Mouse (Mus musculus) cerebellum, adult 2 months (tissue): ENCODE results near the gene Olfr315. TPM values are rescaled to one million over a fixed set of nuclear protein-coding genes. Genes with fewer than 3 reads are reported as not detected.

ENCODE experiments used
- DNase-seq, 2 experiments: peaks; one replicate each; pipeline ENCODE4 v3.0.0; 2021
- H3K27ac ChIP-seq: fragments of 200-500 bp; 2 replicates; pipeline ENCODE4 v1.5.1; 2012; ENCODE audit warnings: low read length, control low read depth, inconsistent platforms; ENCODE audit not compliant: insufficient read depth
- H3K27me3 ChIP-seq: fragments of 200-500 bp; 2 replicates; pipeline ENCODE4 v1.6.1; 2012; ENCODE audit warnings: inconsistent platforms, mild to moderate bottlenecking, low read length, moderate library complexity; ENCODE audit not compliant: control insufficient read depth, insufficient read depth
- H3K4me1 ChIP-seq: fragments of 200-500 bp; 2 replicates; pipeline ENCODE4 v1.6.1; 2011; ENCODE audit warnings: low read length; ENCODE audit not compliant: control insufficient read depth, insufficient read depth
- H3K4me3 ChIP-seq: fragments of 200-500 bp; replicated peaks from 2 replicates; pipeline ENCODE3; 2011; ENCODE audit warnings: mild to moderate bottlenecking, low read depth, low read length, control low read depth; ENCODE audit not compliant: insufficient read depth
- CTCF ChIP-seq: fragments of 200-500 bp; IDR thresholded peaks from 2 replicates; pipeline ENCODE4 v1.5.1; 2011; ENCODE audit warnings: low read depth, mild to moderate bottlenecking, control low read depth, low read length, moderate library complexity, borderline replicate concordance; ENCODE audit not compliant: insufficient read depth
- POLR2A ChIP-seq: fragments of 200-500 bp; IDR thresholded peaks from 2 replicates; pipeline ENCODE4 v1.6.1; 2011; ENCODE audit warnings: low read length, control low read depth, borderline replicate concordance; ENCODE audit not compliant: insufficient read depth
- WGBS: fragments of 180-500 bp; shearing (Covaris S2); methylation state at CpG from one replicate; pipeline ENCODE4 v1.1.7; 2018; 5-methylcytosine and 5-hydroxymethylcytosine counted together
- polyA plus RNA-seq: library from polyadenylated mRNA; depleted of rRNA; stranded (reverse); fragments of >200 nt; gene quantifications from 2 replicates; pipeline ENCODE4 v1.2.3, GENCODE M21; 2012

The Olfr315 gene
- polyA plus RNA-seq, 1 experiment, result not detected

DNA sequence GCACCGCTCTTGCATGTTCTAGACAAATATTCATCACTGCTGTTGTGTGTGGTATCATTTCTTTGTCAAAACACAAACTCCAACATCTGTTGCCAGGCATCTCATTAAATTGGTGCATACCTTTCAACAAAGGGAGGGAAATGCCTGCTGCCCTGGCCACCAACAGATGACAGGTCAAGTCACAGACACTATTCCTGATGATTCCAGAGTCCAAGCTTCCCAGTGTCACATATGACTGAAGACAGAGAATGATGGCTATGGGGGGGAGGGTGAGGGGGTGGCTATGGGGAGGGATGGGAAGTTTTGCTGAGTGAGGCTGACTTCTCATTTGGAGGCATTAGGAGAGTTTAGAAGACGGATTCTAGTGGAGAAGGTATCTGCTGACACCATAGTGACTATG lies 11.2 kb downstream of the Olfr315 start:
- no peak overlapping the region for H3K4me3 ChIP-seq
- no peak for DNase-seq
- 79% methylated on average over 2 of the region's 2 CpGs for WGBS
- TF ChIP-seq POLR2A, result no peak
- TF ChIP-seq CTCF, result no peak
- no peak overlapping the region for H3K27ac ChIP-seq
- no peaks in the 10 kb centered on the region for H3K27me3 ChIP-seq
- H3K4me1 ChIP-seq, result no peaks in the 10 kb centered on the region

DNA sequence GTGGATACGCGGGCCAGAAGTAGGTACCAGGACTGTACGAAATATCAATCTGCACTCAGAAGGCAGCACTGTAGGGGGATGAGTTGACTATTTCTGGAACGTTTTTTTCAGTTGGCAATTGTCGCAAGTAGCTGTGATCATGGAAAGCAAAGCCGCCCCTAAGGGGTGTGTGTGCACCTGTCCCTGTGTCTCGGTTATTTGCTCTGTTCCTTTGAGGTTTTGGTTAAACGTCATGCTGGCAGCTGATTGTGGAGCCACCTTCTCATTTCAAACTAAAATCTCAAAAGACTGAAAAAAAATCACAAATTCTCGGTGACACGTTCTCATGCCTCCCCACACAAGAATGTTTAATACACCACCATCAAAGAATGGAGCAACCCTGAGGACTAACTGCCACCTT lies 14.7 kb downstream of the Olfr315 start:
- no peaks in the 10 kb centered on the region for H3K27me3 ChIP-seq
- TF ChIP-seq POLR2A (no peak), CTCF (no peak)
- 77% methylated on average over 10 of the region's 10 CpGs for WGBS
- DNase-seq, result no peak
- H3K4me1 ChIP-seq, result no peaks in the 10 kb centered on the region
- H3K4me3 ChIP-seq, result no peak overlapping the region
- no peak overlapping the region for H3K27ac ChIP-seq

DNA sequence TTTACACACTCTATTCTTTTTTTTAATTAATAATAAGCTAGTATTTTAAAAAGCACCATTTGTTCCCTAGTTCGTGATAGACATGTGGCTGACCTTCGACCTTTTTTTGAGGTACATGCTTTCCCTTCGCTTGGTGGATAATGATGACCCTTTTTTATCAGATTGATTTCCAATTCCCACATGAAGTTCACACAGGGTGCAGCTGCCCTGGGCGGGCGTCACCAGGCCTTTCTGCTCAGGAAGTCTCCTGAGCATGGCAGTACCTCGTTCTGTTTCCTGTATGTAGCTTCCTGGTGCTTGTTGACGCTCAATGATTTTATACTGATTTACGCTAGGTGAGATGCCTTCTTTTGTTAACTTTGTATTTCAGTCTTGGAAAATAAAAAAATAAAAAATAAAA lies 15.4 kb downstream of the Olfr315 start:
- no peaks in the 10 kb centered on the region for H3K4me1 ChIP-seq
- H3K4me3 ChIP-seq, result no peak overlapping the region
- no peak for DNase-seq
- no peak overlapping the region for H3K27ac ChIP-seq
- TF ChIP-seq POLR2A (no peak), CTCF (no peak)
- 91% methylated on average over 8 of the region's 8 CpGs for WGBS
- no peaks in the 10 kb centered on the region for H3K27me3 ChIP-seq

DNA sequence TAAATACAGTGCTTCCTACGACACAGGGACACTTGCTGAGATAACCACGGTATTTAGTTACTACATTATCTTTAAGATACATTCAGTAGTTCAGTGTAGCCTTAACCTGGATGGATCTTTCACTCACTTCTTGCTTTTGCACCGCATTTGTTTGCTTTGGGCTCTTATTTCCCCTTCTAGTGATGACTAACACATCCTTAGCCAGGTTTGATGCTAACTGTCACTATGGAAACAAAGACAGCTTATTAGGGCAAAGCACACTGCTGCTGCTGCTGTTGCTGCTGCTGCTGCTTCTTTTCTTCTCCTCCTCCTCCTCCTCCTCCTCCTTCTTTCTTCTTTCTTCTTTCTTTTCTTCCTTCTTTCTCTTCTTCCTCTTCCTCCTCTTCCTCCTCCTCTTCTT lies 16.5 kb downstream of the Olfr315 start:
- DNase-seq, result no peak
- Histone ChIP-seq H3K27me3 (no peaks in the 10 kb centered on the region), H3K4me1 (no peaks in the 10 kb centered on the region), H3K27ac (no peak overlapping the region), H3K4me3 (no peak overlapping the region)
- WGBS, result 25% methylated on average over 3 of the region's 3 CpGs
- TF ChIP-seq CTCF (no peak), POLR2A (no peak)

DNA sequence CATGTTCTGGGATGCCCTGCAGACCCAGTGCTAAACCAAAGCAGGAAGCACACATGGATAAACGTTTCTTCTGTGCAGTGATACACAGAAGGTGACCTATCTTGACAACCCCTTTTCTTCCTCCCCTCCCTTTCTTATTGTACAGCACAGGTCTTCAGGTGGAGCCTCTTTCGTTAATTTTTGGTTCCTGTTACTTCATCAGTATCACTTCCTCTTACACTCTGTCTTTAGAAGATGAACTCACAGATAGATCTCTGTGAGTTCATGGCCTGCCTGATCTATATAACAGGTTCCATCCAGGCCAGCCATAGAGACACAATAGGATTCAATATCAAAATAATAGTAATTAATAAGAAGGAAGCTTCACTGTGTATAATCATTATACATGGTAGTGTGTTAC lies 17.1 kb downstream of the Olfr315 start:
- TF ChIP-seq CTCF, result no peak
- no peak for TF ChIP-seq POLR2A
- H3K27me3 ChIP-seq, result no peaks in the 10 kb centered on the region
- H3K4me3 ChIP-seq, result no peak overlapping the region
- DNase-seq, result no peak
- WGBS, result 67% methylated on average over 2 of the region's 2 CpGs
- no peak overlapping the region for H3K27ac ChIP-seq
- no peaks in the 10 kb centered on the region for H3K4me1 ChIP-seq

DNA sequence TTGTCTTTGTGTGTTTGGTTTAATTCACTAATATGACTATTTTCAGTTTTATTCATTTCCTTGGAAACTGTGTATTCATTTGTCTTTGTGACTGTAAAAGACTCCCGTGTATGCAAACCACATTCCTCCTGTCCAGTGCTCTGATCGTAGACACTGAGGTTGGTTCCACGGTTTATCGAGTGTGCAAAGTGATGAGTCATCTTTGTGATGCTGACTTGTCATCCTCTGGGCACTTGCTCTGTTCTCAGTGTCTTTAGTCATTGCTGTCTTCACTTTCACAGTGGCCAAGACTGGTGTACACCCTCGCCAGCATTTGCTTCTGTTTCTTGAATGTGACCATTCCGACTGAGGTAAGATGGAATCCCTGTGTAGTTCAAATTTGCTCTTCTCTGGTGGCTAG lies 17.7 kb downstream of the Olfr315 start:
- Histone ChIP-seq H3K27me3 (no peaks in the 10 kb centered on the region), H3K4me1 (no peaks in the 10 kb centered on the region), H3K27ac (no peak overlapping the region), H3K4me3 (no peak overlapping the region)
- TF ChIP-seq CTCF (no peak), POLR2A (no peak)
- no peak for DNase-seq
- WGBS, result 72% methylated on average over 6 of the region's 6 CpGs

DNA sequence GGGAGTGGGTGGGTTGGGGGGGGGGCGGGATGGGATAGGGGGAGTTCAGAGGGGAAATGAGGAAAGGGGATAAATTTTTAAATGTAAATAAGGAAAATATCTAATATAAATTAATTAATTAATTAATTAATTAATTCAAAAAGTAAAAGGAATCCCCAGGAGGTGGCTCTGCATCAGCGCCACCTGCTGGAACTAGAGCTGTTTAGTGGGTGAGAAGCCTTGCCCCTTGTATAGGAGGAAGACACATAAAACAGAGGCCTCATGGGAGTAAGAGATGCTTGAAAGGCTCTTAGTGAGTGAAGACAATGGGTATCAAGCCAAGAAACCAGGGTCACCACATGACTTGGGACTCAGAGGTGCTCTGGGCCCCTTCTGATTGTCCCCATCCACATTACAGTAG lies 22.9 kb downstream of the Olfr315 start:
- 95% methylated on average over 2 of the region's 2 CpGs for WGBS
- DNase-seq, result no peak

DNA sequence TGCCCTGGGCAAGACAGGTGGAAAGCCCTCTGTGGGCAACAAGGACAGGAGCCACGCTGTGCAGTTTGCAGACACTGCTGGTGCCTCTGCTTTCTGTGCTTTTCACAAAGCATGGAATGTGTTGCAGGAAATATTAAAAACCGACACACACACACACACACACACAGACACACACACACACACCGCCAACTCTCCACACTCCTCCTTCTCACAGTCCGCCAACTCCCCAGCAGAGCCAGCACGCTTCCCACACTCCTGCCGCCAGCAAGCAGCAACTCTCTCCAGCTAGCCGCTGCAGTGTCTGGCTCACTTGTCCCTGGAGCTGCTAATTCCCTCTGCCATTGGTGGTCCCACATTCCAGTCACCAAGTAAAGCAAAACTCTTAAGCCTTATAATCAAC lies 23.9 kb downstream of the Olfr315 start:
- H3K27ac ChIP-seq, result no peak overlapping the region
- no peak for TF ChIP-seq POLR2A
- no peak for TF ChIP-seq CTCF

More for the DNA sequence above, 22.9 kb downstream of the Olfr315 start:
- TF ChIP-seq CTCF (no peak), POLR2A (no peak)
- no peaks in the 10 kb centered on the region for H3K4me1 ChIP-seq
- no peak overlapping the region for H3K27ac ChIP-seq
- H3K4me3 ChIP-seq, result no peak overlapping the region
- no peaks in the 10 kb centered on the region for H3K27me3 ChIP-seq

More for the DNA sequence above, 23.9 kb downstream of the Olfr315 start:
- Histone ChIP-seq H3K4me1 (no peaks in the 10 kb centered on the region), H3K4me3 (no peak overlapping the region), H3K27me3 (no peaks in the 10 kb centered on the region)
- 28% methylated on average over 7 of the region's 7 CpGs for WGBS
- no peak for DNase-seq
